Mouse (Mus musculus): Measurements from ENCODE around the gene Plekhm3.

Plekhm3 gene

DNA sequence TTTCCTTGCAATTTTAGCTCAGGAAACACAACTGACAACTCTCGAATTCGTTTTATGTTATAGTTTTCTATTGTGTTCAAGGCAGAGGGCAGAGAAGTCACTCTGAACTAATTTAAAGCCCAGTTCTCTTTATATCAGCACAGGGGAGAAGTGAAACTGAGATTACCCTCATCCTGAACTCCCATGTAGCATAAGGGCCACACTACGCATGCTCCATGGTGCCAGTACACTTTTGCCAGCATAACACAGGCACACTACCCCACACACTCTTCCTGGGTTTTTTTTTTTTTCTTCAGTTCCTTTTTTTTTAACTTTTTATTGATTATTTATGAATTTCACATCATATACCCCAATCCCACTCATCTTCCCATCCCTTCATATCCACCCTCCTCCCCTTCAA lies 28.1 kb downstream of the Plekhm3 start:
- in situ Hi-C loops (cut with MboI): no loop called here

GRCm38 (mm10) chr1:64927437-64928274 lies 29.0 kb downstream of the Plekhm3 start:
- in situ Hi-C loops (cut with MboI): no loop called here

GRCm38 (mm10) chr1:64925594-64925993 lies 31.0 kb downstream of the Plekhm3 start:
- in situ Hi-C loops (cut with MboI): no loop called here

DNA sequence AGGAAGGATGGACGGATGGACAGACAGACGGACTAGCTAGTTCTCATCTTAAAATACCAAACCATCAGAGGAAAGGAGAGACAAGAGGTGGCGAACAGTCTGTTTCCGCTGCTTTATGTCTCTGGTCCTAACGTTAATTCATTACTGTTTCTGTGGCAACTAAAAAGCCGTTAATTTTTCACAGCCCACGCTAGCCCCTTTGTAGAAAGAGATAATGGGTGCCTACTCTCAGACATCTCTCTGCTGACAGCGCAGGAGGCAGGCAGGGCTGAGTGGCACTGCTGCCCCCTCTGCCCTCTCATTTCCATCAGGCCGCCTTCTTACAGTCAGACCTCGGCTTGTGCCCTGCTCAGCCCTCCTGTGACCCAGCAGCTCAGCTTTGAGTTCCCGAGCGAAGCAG lies 32.3 kb downstream of the Plekhm3 start:
- in situ Hi-C loops (cut with MboI): no loop called here

GRCm38 (mm10) chr1:64918810-64919528 lies 37.7 kb downstream of the Plekhm3 start:
- in situ Hi-C loops (cut with MboI): no loop called here

GRCm38 (mm10) chr1:64917966-64918365 lies 38.7 kb downstream of the Plekhm3 start:
- in situ Hi-C loops (cut with MboI): no loop called here

DNA sequence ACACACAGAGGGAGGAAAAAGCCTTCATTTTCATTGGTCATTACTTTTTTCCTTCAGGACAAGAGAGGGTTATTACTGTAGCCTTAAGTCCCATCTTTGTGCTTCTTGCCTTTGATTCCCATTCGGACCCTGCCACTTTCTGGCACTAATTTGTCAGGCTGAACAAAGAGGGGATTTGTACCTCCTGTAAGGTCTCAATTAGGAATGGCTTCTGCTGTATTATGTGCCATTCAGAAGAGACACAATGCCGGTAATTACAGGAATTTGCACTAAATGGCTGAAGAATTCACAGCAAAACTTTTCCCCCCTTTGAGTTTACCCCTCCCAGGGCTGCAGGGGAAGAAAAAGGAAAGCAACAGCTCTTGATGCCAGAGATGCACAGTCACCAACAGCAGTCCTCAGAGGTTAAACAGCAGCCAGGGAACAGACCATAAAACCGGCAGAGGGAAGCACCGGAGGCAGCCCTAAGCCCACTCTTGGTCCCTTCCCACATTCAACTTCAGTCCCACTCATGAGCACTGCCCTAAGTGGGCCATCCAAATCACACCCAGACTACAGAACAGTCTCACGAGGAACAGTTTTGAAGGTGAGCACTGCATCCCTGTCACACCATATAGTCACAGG lies 39.6 kb downstream of the Plekhm3 start:
- in situ Hi-C loops (cut with MboI): no loop called here

- in situ Hi-C loops (cut with MboI): no loop called here
These were observed 42.3 kb downstream of the Plekhm3 start for GRCm38 (mm10) chr1:64914356-64914755.

DNA sequence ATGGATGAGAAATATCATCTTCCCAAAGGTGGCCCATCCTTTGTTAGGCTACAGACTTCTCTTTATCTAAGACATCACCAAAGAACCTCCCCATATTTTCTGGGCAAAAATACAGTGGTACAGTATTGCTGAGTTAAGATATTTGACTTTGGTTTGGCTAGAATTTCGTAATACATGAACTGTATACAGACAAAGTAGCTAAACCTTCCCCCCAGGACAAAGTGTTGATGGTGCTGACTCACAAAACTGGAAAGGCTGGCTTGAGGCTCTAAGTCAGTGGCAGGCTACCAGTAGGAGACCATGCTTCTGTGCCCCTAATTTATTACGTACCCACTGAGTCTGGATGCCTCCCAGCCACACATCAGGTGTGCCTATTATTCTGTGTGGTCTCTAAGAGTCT lies 48.9 kb downstream of the Plekhm3 start:
- in situ Hi-C loops (cut with MboI): no loop called here

GRCm38 (mm10) chr1:64906226-64906625 lies 50.4 kb downstream of the Plekhm3 start:
- in situ Hi-C loops (cut with MboI): no loop called here

- in situ Hi-C loops (cut with MboI): no loop called here
These were observed 53.2 kb downstream of the Plekhm3 start for GRCm38 (mm10) chr1:64903415-64903814.

DNA sequence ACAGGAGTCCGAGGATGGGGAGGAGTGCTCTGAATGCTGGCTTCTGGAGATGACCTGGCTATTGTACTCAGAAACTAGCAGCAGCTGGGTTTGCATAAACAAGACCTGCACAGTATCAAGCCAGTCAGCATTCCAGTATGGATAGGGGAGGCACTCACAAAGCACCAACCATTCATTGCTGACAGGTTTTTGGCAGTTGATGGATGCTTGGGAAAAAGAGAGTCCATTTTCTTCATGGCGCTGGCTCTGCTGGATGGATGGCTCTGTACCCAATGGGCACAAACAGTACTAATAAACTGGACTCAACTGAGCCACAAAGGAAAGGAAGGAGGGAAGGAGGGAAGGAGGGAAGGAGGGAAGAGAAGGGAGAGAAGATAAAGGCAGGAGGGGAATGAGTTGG lies 53.8 kb downstream of the Plekhm3 start:
- in situ Hi-C loops (cut with MboI): no loop called here

GRCm38 (mm10) chr1:64899763-64900162 lies 56.9 kb downstream of the Plekhm3 start:
- in situ Hi-C loops (cut with MboI): no loop called here

DNA sequence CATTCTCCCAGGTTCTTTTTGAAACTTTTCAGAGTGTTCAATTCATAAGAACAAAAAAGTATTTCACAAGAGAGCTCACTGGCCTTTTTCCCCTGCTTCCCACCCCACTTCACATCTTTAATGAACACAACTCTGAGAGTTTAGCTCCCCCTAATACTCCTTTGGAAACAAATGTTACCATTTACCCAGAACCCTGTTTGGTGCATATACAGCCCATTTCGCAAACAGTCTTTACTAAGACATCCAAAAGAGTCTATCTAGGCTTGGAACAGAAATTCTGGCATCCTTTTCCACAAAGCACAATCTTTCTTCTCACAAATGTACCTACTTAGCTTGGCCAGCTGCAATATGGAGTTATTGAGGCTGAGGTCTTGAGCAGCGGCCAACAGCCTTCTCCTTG lies 59.1 kb downstream of the Plekhm3 start:
- in situ Hi-C loops (cut with MboI): no loop called here

- in situ Hi-C loops (cut with MboI): no loop called here
These were observed 62.8 kb downstream of the Plekhm3 start for GRCm38 (mm10) chr1:64893806-64894205.

GRCm38 (mm10) chr1:64891332-64891731 lies 65.3 kb downstream of the Plekhm3 start:
- in situ Hi-C loops (cut with MboI): no loop called here

- in situ Hi-C loops (cut with MboI): no loop called here
These were observed 69.0 kb downstream of the Plekhm3 start for GRCm38 (mm10) chr1:64887502-64888203.

- in situ Hi-C loops (cut with MboI): no loop called here
These were observed 69.9 kb downstream of the Plekhm3 start for GRCm38 (mm10) chr1:64886718-64887117.

- in situ Hi-C loops (cut with MboI): no loop called here
These were observed 71.3 kb downstream of the Plekhm3 start for GRCm38 (mm10) chr1:64885328-64885727.

GRCm38 (mm10) chr1:64884007-64884406 lies 72.6 kb downstream of the Plekhm3 start:
- in situ Hi-C loops (cut with MboI): no loop called here

GRCm38 (mm10) chr1:64880613-64881012 lies 76.0 kb downstream of the Plekhm3 start:
- in situ Hi-C loops (cut with MboI): no loop called here

DNA sequence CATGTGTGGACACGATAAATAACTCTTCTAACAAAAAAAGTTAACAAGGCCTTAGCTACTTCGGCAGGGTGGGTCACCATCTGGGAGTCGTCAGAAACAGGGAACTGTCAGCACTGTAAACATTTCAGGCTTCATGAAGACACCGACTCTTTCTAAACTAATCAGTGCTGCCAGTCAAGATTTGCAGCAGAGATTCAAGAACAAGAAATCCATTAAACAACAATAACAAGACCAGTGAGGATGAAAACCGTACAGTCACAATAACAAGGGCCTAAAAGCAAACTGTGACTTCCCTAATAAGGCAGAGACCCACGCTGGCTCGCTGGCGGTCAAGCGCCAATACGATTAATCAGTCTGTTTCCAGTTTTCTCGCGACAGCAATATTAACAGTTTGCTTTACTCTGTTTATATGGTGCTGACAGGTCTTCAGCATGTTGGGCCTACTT lies 77.8 kb downstream of the Plekhm3 start:
- in situ Hi-C loops (cut with MboI): no loop called here
